ENCODE assay signal across 21 mouse cellular contexts in the genomic region with DNA sequence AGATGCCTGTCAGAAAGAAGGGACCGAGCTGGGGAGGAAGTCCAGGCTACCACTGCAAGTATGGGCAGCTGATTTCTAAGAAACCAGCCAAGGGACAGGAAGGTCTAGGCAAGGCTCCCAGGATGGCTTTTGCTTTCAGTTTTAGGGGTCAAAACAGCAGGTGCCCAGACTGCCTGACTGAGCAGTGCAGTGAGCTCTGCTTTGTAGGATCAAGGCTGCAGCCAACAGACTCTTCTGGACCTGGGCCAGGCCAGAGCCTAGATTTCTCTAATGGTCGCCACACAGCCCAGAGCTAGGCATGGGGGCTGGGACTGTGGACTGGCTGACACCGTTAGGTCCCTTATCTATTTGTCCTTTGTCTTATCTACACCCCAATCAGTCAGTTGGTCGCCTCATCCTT. TPM values are rescaled to one million over a fixed set of nuclear protein-coding genes. Genes with fewer than 3 reads are reported as not detected.
A peak's percentile ranks its signal among the peaks of the same experiment; 100 is the strongest.
DNase-seq lines count a peak whose midpoint lies in the region; ATAC-seq and TF ChIP-seq lines count a peak whose summit lies in the region.
"Had no signal": no experiment of that assay in that cellular context is flagged by ENCODE, and none has a peak within 500 bp of the region (broad histone marks: within the 10 kb centered on the region; RNA-seq: fewer than 3 reads in every experiment).

No protein-coding gene starts in this region.

- TF ChIP-seq CTCF in CH12.LX (conservative IDR thresholded peaks at IDR 0.05 in 1 of 2, IDR thresholded peaks at IDR 0.05 in 1 of 2; ENCODE audit: low read depth in 2 of 2, low read length in 2 of 2): no peak
- no peak for TF ChIP-seq CTCF in gastrocnemius, adult 2 months (IDR thresholded peaks at IDR 0.05)

- H3K27me3 ChIP-seq in forebrain, embryonic 14.5 days (replicated peaks; ENCODE audit: control insufficient read depth, insufficient read depth, low read length): no peaks in the 10 kb centered on the region
- H3K27me3 ChIP-seq in forebrain, embryonic 16.5 days (replicated peaks; ENCODE audit: control insufficient read depth, insufficient read depth, low read length): no peaks in the 10 kb centered on the region
- no peaks in the 10 kb centered on the region for H3K27me3 ChIP-seq in CH12.LX (replicated peaks)
- H3K27me3 ChIP-seq: heart, embryonic 15.5 days; intestine, embryonic 15.5 days; kidney, embryonic 15.5 days; neural tube, embryonic 15.5 days; Patski had no signal

- WGBS in forebrain, embryonic 14.5 days: 67% methylated on average over 4 of the region's 4 CpGs
- WGBS in forebrain, embryonic 16.5 days: 68% methylated on average over 4 of the region's 4 CpGs

- no peaks in the 10 kb centered on the region for H3K79me2 ChIP-seq in CH12.LX (replicated peaks; ENCODE audit: control insufficient read depth, extremely low read depth, insufficient read depth, poor library complexity, severe bottlenecking)

- no peaks in the 10 kb centered on the region for H3K9me3 ChIP-seq in forebrain, embryonic 14.5 days (replicated peaks; ENCODE audit: control insufficient read depth, low read length)
- no peaks in the 10 kb centered on the region for H3K9me3 ChIP-seq in forebrain, embryonic 16.5 days (ENCODE audit: control insufficient read depth, low read length)
- no peaks in the 10 kb centered on the region for H3K9me3 ChIP-seq in CH12.LX (replicated peaks; ENCODE audit: low read length)
- H3K9me3 ChIP-seq: heart, embryonic 15.5 days; intestine, embryonic 15.5 days; kidney, embryonic 15.5 days; neural tube, embryonic 15.5 days had no signal

- TF ChIP-seq POLR2A in CH12.LX (IDR thresholded peaks at IDR 0.05; ENCODE audit: low read depth, low read length): no peak

- no peak overlapping the region for H3K4me3 ChIP-seq in forebrain, embryonic 14.5 days (ENCODE audit: low read depth, low read length)
- no peak overlapping the region for H3K4me3 ChIP-seq in forebrain, embryonic 16.5 days (replicated peaks; ENCODE audit: low read length)
- no peak overlapping the region for H3K4me3 ChIP-seq in CH12.LX (replicated peaks in 1 of 3; ENCODE audit: low read depth in 2 of 3, low read length in 2 of 3, poor library complexity in 1 of 3)
- H3K4me3 ChIP-seq in gastrocnemius, adult 2 months: no peak overlapping the region
- H3K4me3 ChIP-seq: heart, embryonic 15.5 days; intestine, embryonic 15.5 days; kidney, embryonic 15.5 days; neural tube, embryonic 15.5 days had no signal

- peak; percentile 29; the same call in 1 of the 2 replicates for TF ChIP-seq EP300 in CH12.LX (IDR thresholded peaks at IDR 0.05; ENCODE audit: low read length)

- no peak overlapping the region for H3K27ac ChIP-seq in forebrain, embryonic 14.5 days (ENCODE audit: low read depth, low read length)
- no peak overlapping the region for H3K27ac ChIP-seq in forebrain, embryonic 16.5 days (ENCODE audit: low read length)
- H3K27ac ChIP-seq in CH12.LX (ENCODE audit: insufficient read depth, low read depth): no peak overlapping the region
- H3K27ac ChIP-seq in gastrocnemius, adult 2 months: no peak overlapping the region
- H3K27ac ChIP-seq: heart, embryonic 15.5 days; intestine, embryonic 15.5 days; kidney, embryonic 15.5 days; neural tube, embryonic 15.5 days had no signal

- no peak for ATAC-seq in forebrain, embryonic 14.5 days
- no peak for ATAC-seq in forebrain, embryonic 16.5 days
- peak; percentile 24 for ATAC-seq in granulocyte monocyte progenitor cell, adult 5-6 weeks (replicated peaks; ENCODE audit: poor library complexity, severe bottlenecking)
- no peak for ATAC-seq in frontal cortex, adult (ENCODE audit: low TSS enrichment)
- ATAC-seq: intestine, embryonic 15.5 days; Patski had no signal

- in situ Hi-C loops in CH12.LX (cut with MboI; ENCODE audit: low pct_ligation_motif_present, low pct_unique_long_range_greater_than_20kb, low sequenced_read_pairs): no loop called here

- no peak for TF ChIP-seq RAD21 in CH12.LX (IDR thresholded peaks at IDR 0.05; ENCODE audit: low read depth, low read length)

- no peak overlapping the region for H3K9ac ChIP-seq in forebrain, embryonic 14.5 days (ENCODE audit: low read length)
- H3K9ac ChIP-seq in forebrain, embryonic 16.5 days (replicated peaks; ENCODE audit: low read depth, low read length): no peak overlapping the region
- no peak overlapping the region; the same call in 1 of the 2 replicates for H3K9ac ChIP-seq in CH12.LX (ENCODE audit: insufficient read depth, low read depth)
- H3K9ac ChIP-seq: heart, embryonic 15.5 days; intestine, embryonic 15.5 days; kidney, embryonic 15.5 days; neural tube, embryonic 15.5 days had no signal

- peak; percentile 7 for DNase-seq in forebrain, embryonic 14.5 days (ENCODE audit: low spot score)
- peak; percentile 67 for DNase-seq in 416B (ENCODE audit: low read depth)
- no peak for DNase-seq in CH12.LX (ENCODE audit: extremely low read depth)
- no peak for DNase-seq in gastrocnemius, adult 2 months
- no peak for DNase-seq in B cell, adult 2 months
- DNase-seq: cerebellum, postnatal 36 days; heart, adult 11 months; lung, adult 18-20 months had no signal

- H3K36me3 ChIP-seq in forebrain, embryonic 14.5 days (ENCODE audit: control insufficient read depth, insufficient read depth, low read length): no peaks in the 10 kb centered on the region
- H3K36me3 ChIP-seq in forebrain, embryonic 16.5 days (ENCODE audit: control insufficient read depth, insufficient read depth): no peaks in the 10 kb centered on the region
- peaks cover 0 to 2% of the 10 kb centered on the region in 2 experiments for H3K36me3 ChIP-seq in CH12.LX (replicated peaks in 1 of 2; ENCODE audit: control insufficient read depth in 1 of 2, insufficient read depth in 1 of 2, low read length in 1 of 2)
- H3K36me3 ChIP-seq: heart, embryonic 15.5 days; intestine, embryonic 15.5 days; kidney, embryonic 15.5 days; neural tube, embryonic 15.5 days had no signal

- no peak overlapping the region for H3K4me2 ChIP-seq in forebrain, embryonic 14.5 days (ENCODE audit: low read length)
- no peak overlapping the region for H3K4me2 ChIP-seq in forebrain, embryonic 16.5 days (ENCODE audit: low read length)
- no peak overlapping the region for H3K4me2 ChIP-seq in CH12.LX (ENCODE audit: insufficient read depth, low read depth, poor library complexity, severe bottlenecking)
- H3K4me2 ChIP-seq: heart, embryonic 15.5 days; intestine, embryonic 15.5 days; kidney, embryonic 15.5 days; neural tube, embryonic 15.5 days had no signal

- intact Hi-C loops in gastrocnemius, adult 2 months (cut with DNase I): no loop called here

- dilution Hi-C loops in CH12.LX (cut with MboI; ENCODE audit: extremely low pct_ligation_motif_present, extremely low pct_unique_long_range_greater_than_20kb, low sequenced_read_pairs): no loop called here

- H3K4me1 ChIP-seq in forebrain, embryonic 14.5 days (ENCODE audit: control insufficient read depth, insufficient read depth, low read length): no peaks in the 10 kb centered on the region
- H3K4me1 ChIP-seq in forebrain, embryonic 16.5 days (replicated peaks; ENCODE audit: control insufficient read depth, insufficient read depth, low read length): no peaks in the 10 kb centered on the region
- H3K4me1 ChIP-seq in CH12.LX (ENCODE audit: control insufficient read depth in 1 of 2, insufficient read depth in 2 of 2): peaks cover 47 to 87% of the 10 kb centered on the region in 2 experiments

RNA-seq across cellular contexts. Expression of gene Socs1, which starts 10.6 kb away (rescaled TPM):
- polyA plus RNA-seq in forebrain, embryonic 14.5 days (2014; fragmentation: Nextera tagmentation; extraction: Ambion mirVana): 1.1 and 1.6 TPM in 2 replicates
- 1.7 and 2.2 TPM in 2 replicates for polyA plus RNA-seq in forebrain, embryonic 16.5 days (2015; fragmentation: Nextera tagmentation; extraction: Ambion mirVana)
- 26.1 and 29.1 TPM in 2 replicates for total RNA-seq in CH12.LX (2012; rRNA removed)
- 17.3 and 18.8 TPM in 2 replicates for total RNA-seq in CH12.LX (2014; rRNA removed)
- 23.0 and 27.6 TPM in 2 replicates for polyA plus RNA-seq in CH12.LX (2012; ENCODE audit: insufficient read length, low read depth)
- 0.41 TPM in 1 of 2 replicates, not detected in the other for total RNA-seq in granulocyte monocyte progenitor cell, adult 5-6 weeks (2014; fragmentation: Nextera tagmentation)
- 1.2 TPM in 2 replicates for total RNA-seq in granulocyte monocyte progenitor cell, adult 5-6 weeks (2017)
- under 1 TPM; 0.33 to 0.61 TPM for total RNA-seq in gastrocnemius, adult 2 months (2021)

RNA-seq across cellular contexts. Expression of gene Tnp2, which starts 13.7 kb away (rescaled TPM):
- not detected in 2 replicates for polyA plus RNA-seq in forebrain, embryonic 14.5 days (2014; fragmentation: Nextera tagmentation; extraction: Ambion mirVana)
- polyA plus RNA-seq in forebrain, embryonic 16.5 days (2015; fragmentation: Nextera tagmentation; extraction: Ambion mirVana): not detected in 2 replicates
- total RNA-seq in CH12.LX (2012; rRNA removed) (0.25 TPM in 1 of 2 replicates, not detected in the other), CH12.LX (2014; rRNA removed) (not detected in 2 replicates)
- 0.43 TPM in 1 of 2 replicates, not detected in the other for polyA plus RNA-seq in CH12.LX (2012; ENCODE audit: insufficient read length, low read depth)
- total RNA-seq in granulocyte monocyte progenitor cell, adult 5-6 weeks (2014; fragmentation: Nextera tagmentation): not detected in 2 replicates
- total RNA-seq in granulocyte monocyte progenitor cell, adult 5-6 weeks (2017): not detected in 2 replicates
- total RNA-seq in gastrocnemius, adult 2 months (2021): not detected
- total RNA-seq: layer of hippocampus, adult 8-10 months; monocyte, adult 5-6 weeks had no signal
- polyA plus RNA-seq: embryonic facial prominence, embryonic 11.5 days; heart, embryonic 15.5 days; hindbrain, embryonic 11.5 days; intestine, embryonic 15.5 days; kidney, embryonic 15.5 days; limb, embryonic 14.5 days; neural tube, embryonic 15.5 days; Patski had no signal

RNA-seq across cellular contexts. Expression of gene Prm3, which starts 16.0 kb away (rescaled TPM):
- polyA plus RNA-seq in forebrain, embryonic 14.5 days (2014; fragmentation: Nextera tagmentation; extraction: Ambion mirVana): not detected in 2 replicates
- not detected in 2 replicates for polyA plus RNA-seq in forebrain, embryonic 16.5 days (2015; fragmentation: Nextera tagmentation; extraction: Ambion mirVana)
- total RNA-seq in CH12.LX (2012; rRNA removed) (not detected in 2 replicates), CH12.LX (2014; rRNA removed) (not detected in 2 replicates)
- polyA plus RNA-seq in CH12.LX (2012; ENCODE audit: insufficient read length, low read depth): not detected in 2 replicates
- total RNA-seq in granulocyte monocyte progenitor cell, adult 5-6 weeks (2014; fragmentation: Nextera tagmentation): not detected in 2 replicates
- not detected in 2 replicates for total RNA-seq in granulocyte monocyte progenitor cell, adult 5-6 weeks (2017)
- total RNA-seq in gastrocnemius, adult 2 months (2021): not detected
- total RNA-seq: layer of hippocampus, adult 8-10 months; monocyte, adult 5-6 weeks had no signal
- polyA plus RNA-seq: embryonic facial prominence, embryonic 11.5 days; heart, embryonic 15.5 days; hindbrain, embryonic 11.5 days; intestine, embryonic 15.5 days; kidney, embryonic 15.5 days; limb, embryonic 14.5 days; neural tube, embryonic 15.5 days; Patski had no signal

RNA-seq across cellular contexts. Expression of gene Prm2, which starts 21.2 kb away (rescaled TPM):
- not detected in 2 replicates for polyA plus RNA-seq in forebrain, embryonic 14.5 days (2014; fragmentation: Nextera tagmentation; extraction: Ambion mirVana)
- not detected in 2 replicates for polyA plus RNA-seq in forebrain, embryonic 16.5 days (2015; fragmentation: Nextera tagmentation; extraction: Ambion mirVana)
- total RNA-seq in CH12.LX (2012; rRNA removed) (not detected in 2 replicates), CH12.LX (2014; rRNA removed) (not detected in 2 replicates)
- not detected in 2 replicates for polyA plus RNA-seq in CH12.LX (2012; ENCODE audit: insufficient read length, low read depth)
- total RNA-seq in granulocyte monocyte progenitor cell, adult 5-6 weeks (2014; fragmentation: Nextera tagmentation): not detected in 2 replicates
- not detected in 2 replicates for total RNA-seq in granulocyte monocyte progenitor cell, adult 5-6 weeks (2017)
- total RNA-seq in gastrocnemius, adult 2 months (2021): not detected
- total RNA-seq: layer of hippocampus, adult 8-10 months had no signal
- polyA plus RNA-seq: embryonic facial prominence, embryonic 11.5 days; heart, embryonic 15.5 days; hindbrain, embryonic 11.5 days; intestine, embryonic 15.5 days; kidney, embryonic 15.5 days; limb, embryonic 14.5 days; neural tube, embryonic 15.5 days; Patski had no signal

RNA-seq across cellular contexts. Expression of gene Prm1, which starts 30.9 kb away (rescaled TPM):
- polyA plus RNA-seq in forebrain, embryonic 14.5 days (2014; fragmentation: Nextera tagmentation; extraction: Ambion mirVana): not detected in 2 replicates
- not detected in 2 replicates for polyA plus RNA-seq in forebrain, embryonic 16.5 days (2015; fragmentation: Nextera tagmentation; extraction: Ambion mirVana)
- total RNA-seq in CH12.LX (2012; rRNA removed) (not detected in 2 replicates), CH12.LX (2014; rRNA removed) (not detected in 2 replicates)
- polyA plus RNA-seq in CH12.LX (2012; ENCODE audit: insufficient read length, low read depth): not detected in 2 replicates
- total RNA-seq in granulocyte monocyte progenitor cell, adult 5-6 weeks (2014; fragmentation: Nextera tagmentation): not detected in 2 replicates
- total RNA-seq in granulocyte monocyte progenitor cell, adult 5-6 weeks (2017): not detected in 2 replicates
- not detected for total RNA-seq in gastrocnemius, adult 2 months (2021)
- total RNA-seq: layer of hippocampus, adult 8-10 months had no signal
- polyA plus RNA-seq: embryonic facial prominence, embryonic 11.5 days; hindbrain, embryonic 11.5 days; intestine, embryonic 15.5 days; limb, embryonic 14.5 days had no signal

Comparison
In these comparisons a context has a peak if more than half of its experiments do, and no peak if none do; other contexts are left out.
1. DNase-seq: peak in forebrain, embryonic 14.5 days (single experiment) and 416B (single experiment); none in CH12.LX (single experiment), gastrocnemius, adult 2 months (single experiment) and B cell, adult 2 months (0 of 2).
2. RNA of gene Socs1, which starts 10.6 kb away (total RNA-seq): 17.3 to 29.1 TPM in CH12.LX; 0.41 to 1.2 TPM in granulocyte monocyte progenitor cell, adult 5-6 weeks and 0.33 to 0.61 TPM in gastrocnemius, adult 2 months; every median in the first group is over 4 times any median in the second.